Mouse (Mus musculus) induced T-regulatory cell, adult 2 months (primary cell): ENCODE results near the gene Rhbdl1.

Experiments
- DNase-seq: peaks from one replicate; pipeline ENCODE4 v3.0.0-alpha.2; 2012; ENCODE audit warnings: low read depth

Gene Rhbdl1

DNA sequence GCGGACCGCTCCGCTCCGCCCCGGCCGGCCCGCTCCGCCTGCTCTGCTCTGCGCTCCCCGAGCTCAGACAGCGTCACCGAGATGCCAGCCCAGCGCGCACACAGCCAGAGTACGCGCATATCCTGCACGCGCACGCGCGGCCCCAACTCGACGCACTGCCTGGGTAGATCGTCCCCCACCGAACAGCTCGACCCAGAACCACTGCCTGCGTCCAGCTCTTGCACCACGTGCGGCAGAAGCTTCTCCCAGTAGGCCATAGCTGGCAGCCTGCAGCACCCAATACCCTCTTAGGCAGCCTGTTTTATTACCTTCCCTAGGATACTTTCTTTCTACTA is at the start of gene Rhbdl1:
Gene Rhbdl1, minus strand, starts transcription at position 220 of the 335 bp plus-strand sequence.
- peak; percentile 60 for DNase-seq

DNA sequence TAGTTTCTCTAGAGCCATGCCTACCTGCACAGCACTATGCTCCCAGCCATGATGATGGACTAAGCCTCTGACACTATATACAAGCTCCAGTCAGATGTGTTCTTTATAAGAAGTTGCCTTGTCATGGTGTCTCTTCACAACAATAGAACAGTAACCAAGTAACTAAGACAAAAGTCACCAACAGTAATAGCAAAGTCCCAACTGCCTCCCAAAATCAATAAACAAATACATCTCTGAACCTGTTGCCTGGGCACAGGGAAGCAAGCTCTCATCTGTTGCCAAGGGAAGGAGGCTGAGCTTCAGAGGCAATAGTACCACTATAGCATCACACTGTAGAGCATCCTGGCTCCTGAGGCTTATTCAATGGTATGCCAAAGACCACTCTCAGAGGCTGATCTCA is 49.7 kb upstream of the Rhbdl1 start:
- no peak for DNase-seq

- DNase-seq: peak; percentile 61
Observed at GRCm38 (mm10) chr17:25885636-25886035, 48.5 kb upstream of the Rhbdl1 start.

DNA sequence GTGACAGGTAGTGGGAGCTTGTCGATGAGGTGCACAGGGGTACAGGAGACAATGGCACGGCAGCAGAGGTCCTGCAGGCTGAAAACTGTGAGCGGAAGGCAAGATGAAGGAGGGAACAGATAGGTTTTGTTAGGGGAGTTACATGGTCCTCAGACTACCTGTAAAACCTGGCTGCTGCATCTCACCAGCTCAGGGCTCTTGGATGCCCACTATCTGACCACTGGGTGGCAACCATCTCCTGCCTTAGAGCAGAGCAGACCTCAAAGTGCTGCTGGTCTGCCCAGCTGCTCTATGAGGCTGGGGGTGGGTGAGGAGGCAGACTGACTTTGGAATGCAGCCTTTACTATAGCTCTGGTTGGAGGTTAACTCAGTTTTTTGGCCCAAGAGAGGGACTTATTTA is 46.7 kb upstream of the Rhbdl1 start:
- DNase-seq: no peak

DNA sequence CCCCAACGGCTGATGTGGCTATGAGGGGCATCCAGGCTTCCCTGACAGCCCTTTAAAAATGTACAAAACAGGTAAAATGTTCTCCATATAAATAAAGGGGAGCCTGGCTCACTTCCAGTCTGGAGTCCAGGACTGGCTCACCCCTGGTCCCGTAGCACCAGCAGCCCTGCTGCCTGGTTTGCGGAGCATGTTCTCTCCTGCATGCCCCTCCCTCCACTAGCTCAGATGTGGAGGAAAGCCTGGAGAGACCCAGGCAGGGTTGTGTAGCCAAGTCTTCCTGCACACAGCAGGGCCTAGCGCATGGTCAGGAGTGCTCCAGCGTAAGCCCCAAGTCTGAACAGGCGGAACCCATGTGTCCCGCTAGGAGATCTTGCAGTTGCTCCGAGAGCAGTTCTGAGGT is 46.2 kb upstream of the Rhbdl1 start:
- DNase-seq: no peak

GRCm38 (mm10) chr17:25882306-25882705 is 45.2 kb upstream of the Rhbdl1 start:
- no peak for DNase-seq

- DNase-seq: no peak
Observed at GRCm38 (mm10) chr17:25881691-25882090, 44.6 kb upstream of the Rhbdl1 start.

GRCm38 (mm10) chr17:25880913-25881641 is 44.0 kb upstream of the Rhbdl1 start:
- no peak for DNase-seq

GRCm38 (mm10) chr17:25880196-25880910 is 43.3 kb upstream of the Rhbdl1 start, which contains the start of gene Wfikkn1:
Gene Wfikkn1 (minus strand): TSS chr17:25880858.
- DNase-seq: no peak

- DNase-seq: no peak
Observed at GRCm38 (mm10) chr17:25879750-25880149, 42.7 kb upstream of the Rhbdl1 start.

- DNase-seq: no peak
Observed at GRCm38 (mm10) chr17:25879261-25879660, 42.2 kb upstream of the Rhbdl1 start.

DNA sequence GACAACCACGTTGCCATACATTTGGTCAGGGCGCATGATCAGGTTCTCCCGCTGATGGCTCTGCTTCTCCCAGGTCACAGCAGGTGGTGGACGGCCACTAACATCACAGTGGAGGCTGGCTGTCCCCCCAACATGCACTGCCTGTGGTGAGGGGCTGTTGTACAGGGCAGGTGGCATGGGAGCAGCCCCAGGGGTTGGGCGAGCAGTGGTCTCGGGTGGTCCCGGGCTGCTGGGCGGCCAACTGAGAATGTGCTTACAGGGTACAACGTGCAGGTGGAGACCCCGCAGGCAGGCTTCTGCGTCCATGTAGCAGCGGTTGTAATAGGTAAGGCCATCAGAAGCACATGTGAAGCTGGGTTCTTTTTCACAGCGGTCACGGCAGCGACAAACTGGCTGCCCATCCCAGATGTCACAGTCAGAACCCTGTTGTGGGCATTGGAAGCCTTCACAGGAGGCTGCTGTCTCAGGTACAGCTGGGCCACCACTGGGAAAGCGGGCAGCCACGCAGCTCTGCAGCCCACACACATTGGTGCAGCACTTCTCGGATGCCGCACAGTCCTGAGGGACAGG is 41.6 kb upstream of the Rhbdl1 start:
- DNase-seq: no peak

GRCm38 (mm10) chr17:25877741-25878610 is 40.9 kb upstream of the Rhbdl1 start:
- no peak for DNase-seq

DNA sequence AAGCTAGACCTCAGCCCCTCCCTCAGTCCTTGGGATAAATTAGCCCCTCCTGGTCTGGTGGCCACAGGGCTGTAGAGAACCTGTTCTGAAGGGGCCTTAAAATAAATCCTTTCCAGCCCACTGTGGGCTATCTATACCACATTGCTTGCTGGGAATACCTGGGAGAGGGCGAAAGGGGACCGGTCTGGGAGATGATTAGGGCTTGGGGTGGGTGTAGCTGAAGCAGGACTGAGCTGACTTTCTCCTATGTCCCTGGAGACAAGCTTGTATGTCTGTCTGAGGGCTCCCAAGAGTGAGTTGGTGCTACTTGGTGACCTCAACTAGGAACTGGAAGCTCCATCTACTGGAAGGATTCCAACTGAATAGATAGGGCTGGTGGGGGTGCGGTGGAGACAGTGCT is 39.9 kb upstream of the Rhbdl1 start:
- no peak for DNase-seq

- no peak for DNase-seq
Observed at GRCm38 (mm10) chr17:25876347-25876915, 39.3 kb upstream of the Rhbdl1 start.

DNA sequence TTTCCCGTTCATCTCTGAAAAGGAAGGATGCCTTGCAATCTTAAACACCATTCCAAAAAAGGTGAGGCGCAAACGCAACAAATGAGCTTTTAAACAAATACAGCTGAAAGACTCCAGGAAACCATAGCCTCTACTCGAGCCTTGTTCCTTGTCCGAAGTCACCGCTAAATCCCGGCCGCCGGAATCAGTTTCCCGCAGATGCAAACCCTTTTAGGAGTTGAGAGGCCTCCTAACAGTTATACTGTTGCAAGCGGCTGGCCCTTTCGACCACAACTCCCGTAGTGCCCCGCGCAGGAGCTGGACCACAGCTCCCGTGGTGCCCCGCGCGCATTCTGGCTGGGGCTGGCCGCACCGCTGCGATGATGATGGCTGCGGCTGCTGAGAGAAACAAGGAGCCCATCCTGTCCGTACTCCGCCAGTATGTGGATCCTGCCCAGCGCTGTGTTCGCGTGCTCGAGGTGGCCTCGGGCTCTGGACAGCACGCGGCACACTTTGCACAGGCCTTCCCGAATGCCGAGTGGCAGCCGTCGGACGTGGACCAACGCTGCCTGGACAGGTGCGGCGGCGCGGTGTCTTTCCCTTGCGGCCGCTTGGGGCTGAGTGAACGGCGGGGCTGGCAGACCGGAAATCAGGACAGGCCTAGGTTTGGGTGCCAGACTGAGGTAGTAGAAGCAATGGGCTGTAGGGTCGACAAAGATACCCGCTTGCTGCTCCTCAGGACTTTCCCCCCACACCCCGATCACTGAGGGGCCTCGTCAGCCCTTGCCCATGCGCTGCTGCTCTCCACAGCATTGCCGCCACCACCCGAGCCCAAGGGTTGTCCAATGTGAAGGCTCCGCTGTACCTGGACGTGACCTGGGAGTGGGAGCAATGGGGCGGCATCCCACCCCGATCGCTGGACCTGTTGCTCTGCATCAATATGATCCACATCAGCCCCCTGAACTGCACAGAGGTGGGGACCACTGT is 38.4 kb upstream of the Rhbdl1 start:
- DNase-seq: peak; percentile 88

DNA sequence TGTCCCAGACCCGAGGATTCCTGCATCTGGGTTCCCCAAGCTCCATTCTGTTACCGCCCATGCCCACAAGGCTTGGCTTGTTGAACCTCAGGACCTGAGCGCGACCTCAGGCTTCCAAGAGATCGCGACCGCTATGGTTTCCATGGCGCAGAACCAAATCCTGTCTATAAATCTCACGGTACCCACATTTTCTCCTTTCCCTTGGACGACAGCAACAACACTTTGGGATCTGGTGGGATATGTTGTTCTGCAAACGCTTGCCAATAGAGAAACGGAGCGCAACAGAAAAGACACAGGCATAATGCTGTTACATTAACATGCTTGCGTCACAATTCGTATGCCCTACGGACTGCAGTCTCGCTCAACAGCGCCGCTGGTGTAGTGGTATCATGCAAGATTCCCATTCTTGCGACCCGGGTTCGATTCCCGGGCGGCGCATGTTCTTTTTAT is 37.7 kb upstream of the Rhbdl1 start, which contains the start of gene Mettl26:
Gene Mettl26, plus strand, starts transcription at position 354 of the 450 bp plus-strand sequence.
- DNase-seq: peak; percentile 96

DNA sequence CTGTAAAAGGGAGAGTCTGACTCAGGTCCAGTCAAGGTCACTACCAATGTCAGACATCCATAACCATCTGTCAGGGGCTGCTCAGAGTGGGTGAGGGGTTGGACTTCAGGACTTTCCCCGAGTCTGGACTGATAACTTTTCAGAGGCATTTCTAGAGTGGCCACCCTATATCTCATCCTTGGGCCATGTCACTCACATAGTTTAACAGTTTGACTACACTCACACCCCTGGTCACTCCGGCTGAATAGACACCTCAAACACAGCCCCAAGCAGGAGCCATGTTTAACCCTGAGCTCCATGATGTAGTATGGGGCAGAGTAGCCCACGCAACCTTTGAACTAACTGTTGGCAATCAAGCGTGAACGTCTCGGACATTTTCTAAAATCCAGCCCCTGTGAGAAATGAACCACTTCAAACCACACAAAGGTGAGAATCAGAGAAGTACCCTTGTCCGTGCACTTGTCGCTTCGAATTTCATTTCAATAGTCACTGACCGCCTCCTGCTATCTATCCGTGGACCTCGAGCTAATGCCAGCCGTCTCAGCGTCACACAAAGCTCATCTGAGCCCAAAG is 37.1 kb upstream of the Rhbdl1 start:
- no peak for DNase-seq

DNA sequence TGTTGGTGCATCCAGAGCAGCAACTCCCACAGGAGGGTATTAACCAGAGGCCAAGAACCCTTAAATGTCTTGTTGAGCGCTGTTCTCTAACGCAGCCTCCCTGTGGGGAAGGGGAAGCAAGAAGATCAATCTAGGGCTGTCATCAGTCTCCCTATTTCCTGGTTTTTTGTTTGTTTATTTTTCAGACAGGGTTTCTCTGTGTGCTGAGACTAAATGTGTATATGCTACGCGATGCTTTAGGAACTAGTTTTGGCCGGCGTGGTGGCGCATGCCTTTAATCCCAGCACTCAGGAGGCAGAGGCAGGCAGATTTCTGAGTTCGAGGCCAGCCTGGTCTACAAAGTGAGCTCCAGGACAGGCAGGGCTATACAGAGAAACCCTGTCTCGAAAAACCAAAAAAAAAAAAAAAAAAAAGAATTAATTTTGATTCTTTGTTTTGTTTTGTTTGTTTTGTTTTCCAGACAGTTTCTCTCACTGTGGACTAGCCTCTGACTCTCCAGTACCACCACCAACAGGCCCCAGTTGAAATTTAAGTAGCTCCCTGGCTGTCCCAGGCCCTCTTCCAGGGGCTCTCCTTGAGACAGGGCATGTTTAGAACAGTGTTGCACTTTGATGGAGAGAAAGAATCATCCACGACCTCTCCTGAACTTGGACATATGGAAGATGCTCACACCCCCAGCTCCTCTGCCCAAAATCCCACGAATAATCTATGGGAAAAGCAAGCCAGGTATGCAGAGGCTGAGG is 36.5 kb upstream of the Rhbdl1 start:
- DNase-seq: no peak
